Mouse (Mus musculus) ES-Bruce4 (cell line): ENCODE results near the gene Trio. TPM values are rescaled to one million over a fixed set of nuclear protein-coding genes. Genes with fewer than 3 reads are reported as not detected.

Experiments used
- H3K27ac ChIP-seq: 2 replicates; pipeline ENCODE4 v1.5.1; 2012; ENCODE audit warnings: low read length, inconsistent platforms; ENCODE audit not compliant: insufficient read depth
- H3K27me3 ChIP-seq: 2 replicates; pipeline ENCODE4 v1.6.1; 2012; ENCODE audit warnings: mild to moderate bottlenecking, low read length, inconsistent platforms; ENCODE audit not compliant: control insufficient read depth, poor library complexity, insufficient read depth, severe bottlenecking
- H3K36me3 ChIP-seq: 2 replicates; pipeline ENCODE4 v1.6.1; 2012; ENCODE audit warnings: inconsistent platforms, mild to moderate bottlenecking, low read length, moderate library complexity; ENCODE audit not compliant: control insufficient read depth, poor library complexity, insufficient read depth, severe bottlenecking
- H3K4me1 ChIP-seq: one replicate; pipeline ENCODE4 v1.8.1; 2011; ENCODE audit warnings: low read length; ENCODE audit not compliant: control insufficient read depth, insufficient read depth
- H3K4me3 ChIP-seq: 2 replicates; pipeline ENCODE4 v1.5.1; 2011; ENCODE audit warnings: low read depth, mild to moderate bottlenecking, low read length
- H3K9ac ChIP-seq: 2 replicates; pipeline ENCODE4 v1.6.1; 2012; ENCODE audit warnings: low read depth, mild to moderate bottlenecking, inconsistent platforms; ENCODE audit not compliant: poor library complexity, severe bottlenecking
- H3K9me3 ChIP-seq: replicated peaks from 2 replicates; pipeline ENCODE4 v1.6.1; 2012; ENCODE audit warnings: mild to moderate bottlenecking, low read length, inconsistent platforms; ENCODE audit not compliant: control insufficient read depth, poor library complexity, insufficient read depth, severe bottlenecking
- CTCF ChIP-seq: IDR thresholded peaks from one replicate; pipeline ENCODE4 v1.8.1; 2011; ENCODE audit warnings: low read depth, low read length
- EP300 ChIP-seq: IDR thresholded peaks from 2 replicates; pipeline ENCODE4 v1.6.1; 2011; ENCODE audit warnings: low read depth, low read length; ENCODE audit not compliant: insufficient read depth
- POLR2A ChIP-seq: IDR thresholded peaks from one replicate; pipeline ENCODE4 v1.8.1; 2011; ENCODE audit warnings: low read length; ENCODE audit not compliant: insufficient read depth
- polyA plus RNA-seq: library from polyadenylated mRNA; stranded (reverse); fragments of >200 nt; gene quantifications from 2 replicates; pipeline ENCODE4 v1.2.4, GENCODE M21; 2011; ENCODE audit warnings: low read depth; ENCODE audit not compliant: missing spikeins, insufficient read depth, insufficient read length

Gene Trio
- 52.5 and 62.2 TPM in 2 replicates for polyA plus RNA-seq

DNA sequence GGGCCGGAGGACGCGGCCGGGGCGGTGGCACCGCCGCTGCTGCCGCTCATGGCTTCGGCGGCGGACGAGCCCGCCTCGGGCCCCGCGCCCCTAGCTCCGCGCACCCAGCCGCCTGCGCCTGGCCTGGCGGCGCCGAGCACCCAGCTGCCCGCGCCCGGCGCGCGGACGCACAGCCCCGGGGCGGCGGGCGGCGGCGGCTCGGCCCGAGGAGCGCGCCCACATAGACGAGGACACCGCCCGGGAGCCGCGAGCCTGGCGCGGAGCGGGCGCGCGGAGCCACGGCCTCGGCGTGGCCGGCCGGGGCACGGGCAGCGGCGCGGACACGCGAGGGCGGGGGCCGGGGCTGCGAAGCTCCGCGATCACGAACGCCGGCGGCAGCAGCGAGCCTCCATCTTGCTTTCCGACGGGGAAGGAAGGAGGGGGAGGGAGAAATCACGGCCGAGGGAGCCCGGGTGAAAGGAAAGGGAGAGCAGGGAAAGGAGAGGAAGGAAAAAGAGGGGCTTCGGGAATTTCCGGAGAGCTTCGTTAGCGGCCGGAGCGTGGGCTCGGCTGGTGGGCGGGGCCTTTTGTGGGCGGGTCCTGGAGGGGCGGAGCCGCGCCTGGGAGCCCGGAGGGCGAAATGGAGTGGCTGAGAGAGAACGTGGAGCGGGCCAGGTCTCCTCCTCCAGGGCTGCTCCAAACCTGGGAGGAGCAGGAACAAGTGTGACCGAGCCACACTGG, at the start of gene Trio:
TSS of gene Trio (minus strand) at position 402 of the 720 bp plus-strand sequence.
- no peaks in the 10 kb centered on the region for H3K4me1 ChIP-seq
- H3K9me3 ChIP-seq, result no peaks in the 10 kb centered on the region
- TF ChIP-seq EP300 (0 out of 2 replicates have a peak, but pooled peaks have one; percentile 43), CTCF (no peak), POLR2A (no peak)
- H3K9ac ChIP-seq, result peak within 1 kb of the TSS; percentile 80
- H3K36me3 ChIP-seq, result no peaks in the 10 kb centered on the region
- peak within 1 kb of the TSS; percentile 74 for H3K4me3 ChIP-seq
- no peak within 1 kb of the TSS for H3K27ac ChIP-seq
- H3K27me3 ChIP-seq, result peaks cover 14% of the 10 kb centered on the region

DNA sequence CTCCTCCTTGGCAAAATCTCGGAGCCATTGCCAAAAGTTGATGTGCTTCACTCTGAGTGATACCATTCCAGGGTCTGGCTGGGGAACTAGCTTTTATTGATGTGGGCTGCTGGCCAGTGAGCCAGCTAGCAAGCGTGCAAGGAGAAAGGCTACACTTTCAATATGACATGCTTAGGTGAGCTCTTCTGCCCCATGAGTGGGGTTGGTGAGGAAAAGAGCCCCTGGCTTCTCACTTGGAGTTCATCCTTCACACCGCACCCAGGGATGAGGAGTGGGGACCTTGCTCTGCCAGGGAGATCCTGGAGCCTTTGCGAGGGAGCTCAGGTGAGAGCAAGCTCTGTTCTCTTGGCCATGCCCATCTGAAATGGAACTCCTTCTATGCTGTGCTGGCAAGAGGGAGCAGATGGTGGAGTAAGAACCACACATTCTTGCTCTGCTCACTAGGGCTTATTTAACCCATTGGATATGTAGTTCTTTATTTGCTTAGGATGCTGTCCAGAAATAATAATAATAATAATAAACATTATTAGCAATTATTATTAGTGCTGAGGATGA, 48.8 kb upstream of the Trio start:
- Histone ChIP-seq H3K27me3 (no peaks in the 10 kb centered on the region; the same call in 1 of the 2 replicates), H3K9ac (no peak overlapping the region), H3K4me3 (no peak overlapping the region), H3K27ac (no peak overlapping the region), H3K36me3 (no peaks in the 10 kb centered on the region), H3K9me3 (no peaks in the 10 kb centered on the region; the same call in 1 of the 2 replicates), H3K4me1 (peaks cover 3% of the 10 kb centered on the region)
- TF ChIP-seq POLR2A, result no peak
- no peak for TF ChIP-seq CTCF
- no peak for TF ChIP-seq EP300

DNA sequence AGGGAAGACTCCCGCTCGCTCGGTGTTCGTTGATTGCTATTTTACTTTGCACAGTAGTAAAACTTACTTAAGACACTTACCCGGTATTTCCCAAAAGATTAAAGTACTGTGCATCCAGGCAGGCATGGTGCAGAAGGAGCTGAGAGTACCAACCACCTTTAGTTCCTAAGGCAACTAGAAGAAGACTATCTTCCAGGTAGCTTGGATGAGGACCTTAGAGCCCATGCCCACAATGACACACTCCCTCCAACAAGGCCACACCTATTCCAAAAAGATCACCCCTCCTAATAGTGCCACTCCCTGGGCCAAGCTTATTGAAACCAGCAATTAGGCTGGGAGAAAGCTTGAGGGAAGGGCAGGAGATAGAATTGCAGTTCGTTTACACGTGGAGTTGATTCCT, 46.0 kb upstream of the Trio start:
- Histone ChIP-seq H3K4me1 (peaks cover 3% of the 10 kb centered on the region), H3K27me3 (peaks cover 1% of the 10 kb centered on the region; the same call in 1 of the 2 replicates), H3K36me3 (no peaks in the 10 kb centered on the region)

DNA sequence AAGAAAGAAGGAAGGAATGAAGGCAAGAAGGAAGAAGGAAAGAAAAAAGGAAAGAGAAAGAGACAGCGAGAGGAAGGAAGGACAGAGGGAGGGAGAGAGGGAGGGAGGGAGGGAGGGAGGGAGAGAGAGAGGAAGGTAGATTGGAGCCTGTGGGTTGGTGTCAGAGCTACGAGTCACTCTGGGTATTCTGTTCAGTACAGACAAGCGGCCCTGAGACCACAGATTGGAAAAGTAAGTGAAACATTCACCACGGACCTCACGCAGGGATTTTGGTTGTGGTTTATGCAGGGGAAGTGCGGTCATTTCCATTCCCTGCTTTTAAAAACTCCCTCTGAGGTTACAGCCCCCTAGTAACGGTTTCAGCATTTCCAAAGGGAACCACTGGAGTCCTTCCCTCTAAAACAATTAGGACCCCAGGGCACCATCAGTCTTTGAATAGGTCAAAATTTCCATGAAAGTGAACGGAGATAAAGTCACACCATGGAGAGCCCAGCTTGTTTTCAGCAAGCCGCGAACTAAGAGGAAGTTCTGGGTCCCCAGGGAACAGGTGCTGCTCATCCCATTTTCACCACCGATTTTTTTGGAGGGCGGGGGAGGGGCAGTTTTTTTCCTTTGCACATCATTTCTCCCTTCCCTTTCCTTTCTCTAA, 45.2 kb upstream of the Trio start:
- Histone ChIP-seq H3K9me3 (no peaks in the 10 kb centered on the region), H3K9ac (no peak overlapping the region), H3K27me3 (peaks cover 1% of the 10 kb centered on the region; the same call in 1 of the 2 replicates), H3K36me3 (no peaks in the 10 kb centered on the region), H3K27ac (no peak overlapping the region), H3K4me3 (peak overlapping the region; percentile 72), H3K4me1 (peaks cover 3% of the 10 kb centered on the region)
- no peak for TF ChIP-seq CTCF
- no peak for TF ChIP-seq POLR2A
- TF ChIP-seq EP300, result peak; percentile 83

More for the DNA sequence above, 46.0 kb upstream of the Trio start:
- Histone ChIP-seq H3K27ac (no peak overlapping the region), H3K9me3 (no peaks in the 10 kb centered on the region; the same call in 1 of the 2 replicates), H3K9ac (no peak overlapping the region), H3K4me3 (no peak overlapping the region)
- TF ChIP-seq EP300 (no peak), CTCF (no peak), POLR2A (no peak)

DNA sequence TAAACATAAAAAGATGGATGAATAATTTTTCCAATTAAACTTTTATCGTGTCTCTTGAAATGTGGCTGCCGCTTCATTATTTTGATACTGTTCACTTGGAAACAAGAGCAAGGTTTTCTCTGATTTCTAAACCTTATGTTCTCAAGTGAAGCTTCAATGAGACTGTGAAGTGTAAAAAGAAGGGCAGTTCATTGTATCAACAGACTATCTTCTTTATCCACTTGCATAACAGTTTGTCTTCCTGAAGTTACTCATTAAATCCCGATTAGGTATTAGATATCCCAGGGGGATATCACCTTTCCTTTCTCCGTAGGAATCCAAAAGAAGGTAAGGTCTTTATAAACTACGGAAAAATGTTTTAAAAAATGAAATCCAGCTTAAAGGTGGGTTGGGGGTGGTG, 44.6 kb upstream of the Trio start:
- TF ChIP-seq CTCF (no peak), POLR2A (no peak), EP300 (no peak)
- Histone ChIP-seq H3K27ac (no peak overlapping the region), H3K9me3 (no peaks in the 10 kb centered on the region), H3K4me1 (peaks cover 3% of the 10 kb centered on the region), H3K9ac (no peak overlapping the region), H3K36me3 (no peaks in the 10 kb centered on the region), H3K4me3 (peak overlapping the region; percentile 8; the same call in 1 of the 2 replicates), H3K27me3 (peaks cover 1% of the 10 kb centered on the region; the same call in 1 of the 2 replicates)
